Mouse (Mus musculus) limb, embryonic 15.5 days (tissue): ENCODE data around the gene Hypk. TPM values are rescaled to one million over a fixed set of nuclear protein-coding genes. Genes with fewer than 3 reads are reported as not detected.
"Not testable (repeated sequence)": the region's sequence is repeated elsewhere in the genome, so short reads cannot be mapped to it uniquely, and the experiment has no call there.

Experiments
- ATAC-seq: fragments of 200-750 bp; cut with Nextera tagmentation; 2 replicates; pipeline ENCODE4 v1.8.0; 2017; ENCODE audit warnings: low read depth, moderate TSS enrichment; ENCODE audit not compliant: insufficient number of reproducible peaks, low FRiP score, low TSS enrichment
- H3K27ac ChIP-seq: fragments of 300-500 bp; sonication (generic); 2 replicates; pipeline ENCODE4 v1.5.1; 2015; ENCODE audit warnings: moderate library complexity, mild to moderate bottlenecking, inconsistent platforms
- H3K27me3 ChIP-seq: fragments of 300-500 bp; sonication (generic); 2 replicates; pipeline ENCODE4 v1.6.1; 2015; ENCODE audit warnings: inconsistent platforms
- H3K36me3 ChIP-seq: fragments of 300-500 bp; sonication (generic); 2 replicates; pipeline ENCODE4 v1.6.1; 2015; ENCODE audit warnings: inconsistent platforms
- H3K4me1 ChIP-seq: fragments of 300-500 bp; sonication (generic); 2 replicates; pipeline ENCODE4 v1.6.1; 2015; ENCODE audit warnings: inconsistent platforms
- H3K4me2 ChIP-seq: fragments of 300-500 bp; sonication (generic); 2 replicates; pipeline ENCODE4 v1.6.1; 2015; ENCODE audit warnings: mild to moderate bottlenecking, inconsistent platforms
- H3K4me3 ChIP-seq: fragments of 300-500 bp; sonication (generic); 2 replicates; pipeline ENCODE4 v1.5.1; 2015; ENCODE audit warnings: mild to moderate bottlenecking, inconsistent platforms
- H3K9ac ChIP-seq: fragments of 300-500 bp; sonication (generic); 2 replicates; pipeline ENCODE4 v1.6.1; 2015; ENCODE audit warnings: inconsistent platforms
- H3K9me3 ChIP-seq: fragments of 300-500 bp; sonication (generic); 2 replicates; pipeline ENCODE4 v1.6.1; 2016; ENCODE audit warnings: inconsistent platforms
- WGBS: fragments of 180-500 bp; shearing (Covaris S2); methylation state at CpG from one replicate; pipeline ENCODE4 v1.1.7; 2015; 5-methylcytosine and 5-hydroxymethylcytosine counted together
- polyA plus RNA-seq: library from polyadenylated mRNA; unstranded; fragments of >200 nt; fragmentation: Nextera tagmentation; extraction: Ambion mirVana; gene quantifications from 2 replicates; pipeline ENCODE4 v1.2.1, GENCODE M21; 2015

Hypk gene
- polyA plus RNA-seq, 1 experiment from 2014 or later, result 116 TPM

DNA sequence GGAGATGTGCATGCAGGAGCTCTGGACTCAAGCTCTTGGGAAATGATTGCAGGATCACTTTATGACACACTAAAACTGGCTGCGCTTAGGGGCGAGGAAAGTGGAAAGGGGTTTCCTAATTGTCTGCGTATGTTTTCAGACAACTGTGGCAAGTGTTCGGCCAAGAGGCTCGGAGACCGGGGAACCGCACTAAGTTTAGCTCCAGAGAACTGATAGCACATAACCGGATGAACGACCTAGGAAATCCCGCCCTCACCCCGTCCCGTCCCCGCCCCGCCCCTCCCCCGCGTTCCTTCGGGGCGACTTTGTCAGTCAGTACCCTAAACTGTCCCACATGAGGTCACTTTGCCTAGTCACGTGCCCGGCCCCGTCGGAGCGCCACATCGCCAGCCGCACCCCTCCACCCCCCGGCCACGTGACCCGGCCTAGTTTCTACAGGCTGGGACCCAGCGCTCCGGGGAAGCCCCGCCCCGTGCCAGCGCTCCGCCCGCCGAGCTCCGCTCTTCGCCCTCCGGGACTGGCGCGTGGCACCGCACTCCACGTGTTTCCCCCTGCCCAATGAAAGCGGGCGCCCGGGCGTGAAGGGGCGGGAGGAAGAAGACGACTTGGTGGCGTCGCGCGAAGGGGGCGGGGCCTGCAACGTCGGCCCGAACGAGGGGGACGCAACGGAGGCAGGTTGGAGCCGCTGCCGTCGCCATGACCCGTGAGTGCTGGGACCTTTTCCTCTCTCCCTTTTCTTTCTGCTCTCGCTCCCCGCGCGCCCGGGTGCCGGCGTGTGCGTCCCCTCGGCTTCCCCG lies 4.2 kb upstream of the Hypk start, which contains the start of gene Serf2:
Serf2 (plus strand) TSS at position 457 of the 797 bp plus-strand sequence.
- ATAC-seq, result peak; percentile 98
- Histone ChIP-seq H3K36me3 (peaks cover 20% of the 10 kb centered on the region), H3K27me3 (no peaks in the 10 kb centered on the region), H3K9me3 (no peaks in the 10 kb centered on the region), H3K27ac (peak within 1 kb of the TSS; percentile 98), H3K4me2 (peak within 1 kb of the TSS; percentile 72), H3K4me3 (peak within 1 kb of the TSS; percentile 99), H3K9ac (peak within 1 kb of the TSS; percentile 100), H3K4me1 (peaks cover 20% of the 10 kb centered on the region)
- WGBS, result under 1% methylated on average over 67 of the region's 74 CpGs

GRCm38 (mm10) chr2:121449545-121450011 lies 3.5 kb upstream of the Hypk start:
- Histone ChIP-seq H3K36me3 (peaks cover 20% of the 10 kb centered on the region), H3K4me1 (peaks cover 20% of the 10 kb centered on the region), H3K9ac (peak overlapping the region; percentile 100), H3K4me3 (peak overlapping the region; percentile 99), H3K27me3 (no peaks in the 10 kb centered on the region), H3K27ac (peak overlapping the region; percentile 98), H3K9me3 (no peaks in the 10 kb centered on the region), H3K4me2 (peak overlapping the region; percentile 72)
- under 1% methylated on average over 53 of the region's 54 CpGs for WGBS
- peak; percentile 15; the same call in 1 of the 2 replicates for ATAC-seq

GRCm38 (mm10) chr2:121450093-121450492 lies 3.0 kb upstream of the Hypk start:
- Histone ChIP-seq H3K4me1 (peaks cover 20% of the 10 kb centered on the region), H3K9ac (peak overlapping the region; percentile 100), H3K9me3 (no peaks in the 10 kb centered on the region), H3K27ac (peak overlapping the region; percentile 98), H3K27me3 (no peaks in the 10 kb centered on the region), H3K36me3 (peaks cover 20% of the 10 kb centered on the region), H3K4me2 (peak overlapping the region; percentile 72), H3K4me3 (peak overlapping the region; percentile 99)
- WGBS, result 6% methylated on average over 7 of the region's 7 CpGs
- ATAC-seq, result no peak

DNA sequence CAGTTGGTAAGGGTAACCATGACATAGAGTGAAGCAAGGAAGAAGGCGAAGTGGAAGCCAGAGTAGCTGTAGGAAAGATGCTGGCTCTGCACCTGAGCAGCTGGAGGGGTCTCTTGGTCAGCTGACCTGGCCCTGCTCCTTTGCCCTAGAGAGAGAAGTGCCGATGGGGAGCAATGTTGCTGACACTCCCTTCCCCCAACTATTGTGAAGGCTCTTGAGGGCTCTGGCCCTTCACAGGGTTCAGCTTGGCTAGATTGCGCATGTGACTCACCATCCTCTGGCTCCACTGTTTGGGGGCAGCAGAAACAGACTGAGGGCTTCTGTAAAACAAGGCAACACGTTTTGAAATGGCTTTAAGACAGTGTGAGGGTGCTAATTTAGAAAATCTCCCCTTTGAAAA lies 729 bp upstream of the Hypk start:
- no peak overlapping the region for H3K4me2 ChIP-seq
- 78% methylated on average over 4 of the region's 4 CpGs for WGBS
- ATAC-seq, result no peak
- H3K27me3 ChIP-seq, result no peaks in the 10 kb centered on the region
- H3K36me3 ChIP-seq, result peaks cover 20% of the 10 kb centered on the region
- peaks cover 26% of the 10 kb centered on the region for H3K4me1 ChIP-seq
- no peak overlapping the region for H3K27ac ChIP-seq
- no peaks in the 10 kb centered on the region for H3K9me3 ChIP-seq
- H3K4me3 ChIP-seq, result 0 out of 2 replicates have a peak overlapping the region, but pooled peaks have one; percentile 9
- H3K9ac ChIP-seq, result no peak overlapping the region

DNA sequence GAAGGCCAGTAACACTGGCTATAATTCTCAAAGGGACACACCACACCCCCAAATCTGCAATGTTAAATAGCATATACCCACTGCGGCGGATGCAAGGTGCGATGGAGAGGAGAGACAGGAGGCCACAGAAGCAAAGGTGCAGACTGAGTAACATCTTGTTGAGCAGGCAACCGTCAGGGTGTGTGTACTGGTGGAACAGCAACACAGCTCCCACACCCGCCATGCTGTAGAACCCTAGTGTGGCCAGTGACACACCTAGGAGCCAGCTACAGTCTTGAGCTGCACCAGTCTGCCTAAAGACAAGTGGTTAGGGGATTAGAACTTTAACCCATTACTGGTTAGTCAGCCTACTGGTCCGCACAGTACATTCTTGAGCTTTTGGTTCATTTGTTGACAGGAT lies 827 bp downstream of the Hypk start:
- no peaks in the 10 kb centered on the region for H3K27me3 ChIP-seq
- no peak overlapping the region for H3K27ac ChIP-seq
- peaks cover 26% of the 10 kb centered on the region for H3K36me3 ChIP-seq
- no peak overlapping the region for H3K4me2 ChIP-seq
- peaks cover 24% of the 10 kb centered on the region for H3K4me1 ChIP-seq
- no peak for ATAC-seq
- no peaks in the 10 kb centered on the region for H3K9me3 ChIP-seq
- no peak overlapping the region for H3K4me3 ChIP-seq
- H3K9ac ChIP-seq, result no peak overlapping the region
- 86% methylated on average over 6 of the region's 6 CpGs for WGBS

DNA sequence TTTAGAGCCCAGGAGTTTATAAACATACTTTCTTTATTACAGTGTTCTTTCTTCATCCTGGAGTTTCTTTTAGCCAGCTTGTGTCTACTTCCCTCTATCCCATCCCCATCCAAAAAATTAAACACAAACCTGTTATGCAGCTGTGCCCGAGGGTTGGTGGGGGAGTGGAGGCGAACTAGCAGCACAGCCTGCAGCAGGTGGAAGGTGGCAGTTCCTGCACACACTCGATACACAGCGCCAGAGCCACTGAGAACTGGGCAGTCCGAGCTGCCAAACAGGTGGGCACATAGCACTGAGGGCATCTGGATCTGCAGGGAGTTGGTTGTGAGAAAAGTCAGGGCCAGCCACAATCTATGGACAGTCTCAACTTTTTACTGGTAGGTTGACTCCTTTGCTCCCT lies 2.4 kb downstream of the Hypk start:
- no peak for ATAC-seq
- Histone ChIP-seq H3K27me3 (no peaks in the 10 kb centered on the region), H3K9ac (no peak overlapping the region), H3K9me3 (no peaks in the 10 kb centered on the region), H3K4me3 (no peak overlapping the region), H3K4me2 (no peak overlapping the region), H3K27ac (no peak overlapping the region), H3K4me1 (peaks cover 19% of the 10 kb centered on the region), H3K36me3 (peaks cover 38% of the 10 kb centered on the region)
- WGBS, result 69% methylated on average over 5 of the region's 5 CpGs

DNA sequence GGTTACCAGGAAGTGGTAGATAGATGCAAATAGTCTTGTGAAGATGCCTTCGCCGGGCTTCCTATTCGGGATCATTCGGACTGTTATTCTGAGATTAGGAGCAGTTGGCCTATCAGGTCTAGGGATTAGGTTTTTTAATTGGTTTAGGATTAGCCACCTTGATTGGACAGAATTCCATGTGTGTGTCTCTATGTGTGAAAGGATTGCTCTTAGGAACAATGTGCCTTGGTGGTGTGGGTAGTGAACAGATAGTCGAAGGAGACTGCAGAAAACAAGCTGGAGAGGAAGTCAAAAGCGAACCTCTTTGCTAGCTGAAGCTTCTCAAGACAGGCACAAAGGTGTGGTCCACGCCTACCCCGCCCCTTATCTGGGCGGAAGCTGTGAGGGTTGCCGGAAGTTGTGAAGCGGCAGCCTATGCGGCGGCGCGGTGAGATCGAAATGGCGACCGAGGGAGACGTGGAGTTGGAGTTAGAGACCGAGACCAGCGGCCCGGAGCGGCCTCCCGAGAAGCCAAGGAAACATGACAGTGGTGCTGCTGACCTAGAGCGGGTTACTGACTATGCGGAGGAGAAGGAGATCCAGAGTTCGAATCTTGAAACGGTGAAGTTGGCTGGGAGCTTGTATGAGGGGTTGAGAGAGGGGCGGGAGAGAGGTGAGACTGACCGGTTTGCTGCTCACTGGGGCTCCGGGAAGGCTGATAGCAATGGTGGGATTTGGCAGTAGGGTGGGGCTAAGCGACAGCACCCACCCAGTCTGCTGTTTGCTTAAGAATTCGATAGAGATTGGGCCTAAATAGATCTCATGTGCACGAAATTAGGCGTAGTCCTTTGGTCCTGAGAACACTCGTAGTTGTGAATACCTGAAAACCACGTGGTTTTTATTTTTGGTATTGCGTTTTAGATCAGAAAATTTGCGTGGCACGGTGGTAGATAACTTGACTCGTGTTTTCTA lies 3.9 kb downstream of the Hypk start, which contains the start of gene Serinc4:
Serinc4 (minus strand) TSS at position 90 of the 951 bp plus-strand sequence.
- peak; percentile 79; the same call in 1 of the 2 replicates for ATAC-seq
- Histone ChIP-seq H3K4me2 (peak within 1 kb of the TSS; percentile 46), H3K36me3 (peaks cover 35% of the 10 kb centered on the region), H3K27me3 (no peaks in the 10 kb centered on the region), H3K27ac (peak within 1 kb of the TSS; percentile 83), H3K9me3 (no peaks in the 10 kb centered on the region), H3K4me3 (peak within 1 kb of the TSS; percentile 69), H3K4me1 (peaks cover 15% of the 10 kb centered on the region), H3K9ac (peak within 1 kb of the TSS; percentile 61)
- 4% methylated on average over 41 of the region's 41 CpGs for WGBS

DNA sequence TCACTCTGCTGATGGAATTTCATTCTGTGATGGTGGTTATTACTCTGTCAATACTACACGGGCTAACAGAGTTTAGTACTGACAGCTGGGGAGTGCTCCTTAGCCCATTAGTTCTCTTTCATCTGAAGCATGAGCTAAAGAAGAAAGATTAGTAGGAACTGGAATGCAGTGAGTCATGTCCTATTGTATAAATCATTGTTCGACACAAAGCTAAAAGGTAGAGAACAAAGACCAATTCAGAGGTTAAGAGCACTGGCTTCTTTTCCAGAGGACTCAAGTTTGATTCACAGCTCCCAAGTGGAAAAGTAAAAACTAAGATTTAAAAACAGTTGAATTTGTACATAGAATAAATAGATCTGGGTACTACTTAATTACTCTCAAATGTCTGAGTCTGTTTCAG lies 7.0 kb downstream of the Hypk start:
- ATAC-seq, result no peak
- Histone ChIP-seq H3K27me3 (no peaks in the 10 kb centered on the region), H3K9ac (no peak overlapping the region), H3K4me3 (no peak overlapping the region), H3K9me3 (no peaks in the 10 kb centered on the region), H3K4me1 (peaks cover 11% of the 10 kb centered on the region), H3K36me3 (peaks cover 19% of the 10 kb centered on the region), H3K27ac (no peak overlapping the region), H3K4me2 (no peak overlapping the region)
- 69% methylated on average over 2 of the region's 2 CpGs for whole genome bisulfite sequencing

DNA sequence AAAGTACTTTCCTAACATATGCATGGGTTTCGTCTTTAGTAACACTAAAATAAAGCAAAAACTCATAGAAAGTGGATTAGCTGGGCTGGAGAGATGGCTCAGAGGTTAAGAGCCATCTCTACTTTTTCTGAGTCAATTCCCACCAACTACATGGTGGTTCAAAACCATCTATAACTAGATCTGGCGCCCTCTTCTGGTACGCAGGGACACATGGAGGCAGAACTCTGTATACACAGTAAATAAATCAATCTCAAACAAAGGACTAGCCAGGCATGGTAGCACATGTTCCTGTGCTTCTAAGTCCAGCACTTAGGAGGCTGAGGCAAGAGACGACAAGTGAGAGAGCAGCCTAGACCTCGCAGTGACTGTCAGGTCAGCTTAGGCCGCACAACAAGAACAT lies 15.9 kb downstream of the Hypk start:
- not testable (repeated sequence) for H3K27ac ChIP-seq, H3K4me1 ChIP-seq, H3K9ac ChIP-seq, H3K4me2 ChIP-seq, H3K36me3 ChIP-seq, ATAC-seq, H3K27me3 ChIP-seq, H3K4me3 ChIP-seq, H3K9me3 ChIP-seq
- WGBS, result 86% methylated on average over 4 of the region's 6 CpGs

GRCm38 (mm10) chr2:121472783-121473182 lies 19.7 kb downstream of the Hypk start:
- H3K9me3 ChIP-seq, H3K4me2 ChIP-seq, H3K4me1 ChIP-seq, H3K27ac ChIP-seq, H3K36me3 ChIP-seq, H3K27me3 ChIP-seq, ATAC-seq, H3K9ac ChIP-seq: not testable (repeated sequence)
- peak overlapping the region; percentile 64 for H3K4me3 ChIP-seq
- WGBS, result 92% methylated on average over 3 of the region's 3 CpGs

DNA sequence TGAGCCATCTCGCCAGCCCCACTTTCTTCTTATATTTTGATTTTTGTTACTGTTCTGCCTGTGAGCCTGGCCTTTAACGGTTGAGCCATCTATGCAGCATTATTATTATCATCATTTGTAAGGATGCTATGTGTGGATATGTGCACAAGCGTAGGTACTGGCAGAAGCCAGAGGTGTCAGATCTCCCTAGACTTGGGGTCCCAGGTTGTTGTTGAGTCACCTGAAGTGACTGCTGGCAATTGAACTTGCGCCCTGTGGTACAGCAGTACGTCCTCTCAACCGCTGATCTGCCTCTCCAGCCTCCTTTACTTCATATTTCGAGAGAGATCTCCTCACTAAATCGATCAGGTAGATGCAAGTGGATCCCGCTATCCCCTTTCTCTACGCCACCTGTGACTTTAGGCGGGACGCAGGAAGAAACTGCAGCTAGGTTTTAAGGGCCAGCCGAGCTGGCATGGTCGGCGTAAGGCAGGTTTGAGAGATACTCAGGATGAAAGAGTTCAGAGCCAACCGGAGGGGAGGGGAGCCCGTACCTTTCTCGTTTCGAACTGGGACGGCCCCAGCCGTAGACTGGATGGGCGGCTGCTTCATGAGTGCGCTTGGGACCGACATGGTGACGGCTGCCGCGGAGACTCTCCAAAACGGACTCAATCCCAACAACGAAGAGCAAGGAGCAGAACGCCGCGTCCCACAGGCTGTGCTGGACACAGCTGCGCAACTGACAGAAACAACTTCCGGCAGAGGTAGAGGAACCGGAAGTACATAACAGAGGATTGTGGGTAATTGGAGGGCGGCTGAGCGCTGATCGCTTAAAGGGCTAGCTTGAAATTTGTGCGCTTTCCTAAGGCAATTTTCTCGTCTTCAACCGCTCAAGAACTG lies 20.4 kb downstream of the Hypk start, which contains the start of gene Mfap1b:
Mfap1b (minus strand) TSS at position 767 of the 879 bp plus-strand sequence.
- peak within 1 kb of the TSS; percentile 63 for H3K27ac ChIP-seq

More for the DNA sequence above, 20.4 kb downstream of the Hypk start, which contains the start of gene Mfap1b:
- H3K36me3 ChIP-seq, H3K4me1 ChIP-seq, H3K9me3 ChIP-seq, H3K27me3 ChIP-seq: not testable (repeated sequence)
- H3K4me3 ChIP-seq, result peak within 1 kb of the TSS; percentile 64
- ATAC-seq, result peak; percentile 84
- 4% methylated on average over 41 of the region's 41 CpGs for WGBS
- peak within 1 kb of the TSS; percentile 66 for H3K4me2 ChIP-seq
- peak within 1 kb of the TSS; percentile 56 for H3K9ac ChIP-seq
